Mouse (Mus musculus) liver, postnatal 0 days (tissue): Measurements from ENCODE around the gene Atp23.

ENCODE experiments used
- CTCF ChIP-seq: sonication (generic); IDR thresholded peaks from 2 replicates; pipeline ENCODE4 v1.5.1; 2016; ENCODE audit warnings: antibody characterized with exemption, low read depth
- EP300 ChIP-seq: IDR thresholded peaks from 2 replicates; pipeline ENCODE4 v1.6.1; 2016; ENCODE audit warnings: antibody characterized with exemption, low read depth, mild to moderate bottlenecking

DNA sequence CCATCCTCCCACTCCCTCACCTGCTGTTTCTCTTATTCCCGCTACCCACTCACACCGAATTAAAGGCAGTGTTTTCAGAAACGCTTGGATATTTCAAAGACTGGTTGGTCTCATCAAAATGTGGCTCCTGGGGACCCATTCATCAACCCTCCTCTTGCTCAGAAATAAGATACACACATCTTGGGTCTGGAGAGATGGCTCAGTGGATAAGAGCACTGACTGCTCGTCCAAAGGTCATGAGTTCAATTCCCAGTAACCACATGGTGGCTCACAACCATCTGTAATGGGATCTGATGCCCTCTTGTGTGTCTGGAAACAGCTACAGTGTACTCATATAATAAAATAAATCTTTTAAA lies 311 bp upstream of the Atp23 start:
- TF ChIP-seq CTCF, result no peak
- no peak for TF ChIP-seq EP300
